Mouse (Mus musculus) telencephalon, adult 2 months (tissue): ENCODE data around the gene Brinp3.
"Not testable (repeated sequence)": the region's sequence is repeated elsewhere in the genome, so short reads cannot be mapped to it uniquely, and the experiment has no call there.

Experiments
- DNase-seq: peaks from one replicate; pipeline ENCODE4 v3.0.0-alpha.2; 2011; ENCODE audit warnings: low read depth, low spot score

Brinp3 gene

DNA sequence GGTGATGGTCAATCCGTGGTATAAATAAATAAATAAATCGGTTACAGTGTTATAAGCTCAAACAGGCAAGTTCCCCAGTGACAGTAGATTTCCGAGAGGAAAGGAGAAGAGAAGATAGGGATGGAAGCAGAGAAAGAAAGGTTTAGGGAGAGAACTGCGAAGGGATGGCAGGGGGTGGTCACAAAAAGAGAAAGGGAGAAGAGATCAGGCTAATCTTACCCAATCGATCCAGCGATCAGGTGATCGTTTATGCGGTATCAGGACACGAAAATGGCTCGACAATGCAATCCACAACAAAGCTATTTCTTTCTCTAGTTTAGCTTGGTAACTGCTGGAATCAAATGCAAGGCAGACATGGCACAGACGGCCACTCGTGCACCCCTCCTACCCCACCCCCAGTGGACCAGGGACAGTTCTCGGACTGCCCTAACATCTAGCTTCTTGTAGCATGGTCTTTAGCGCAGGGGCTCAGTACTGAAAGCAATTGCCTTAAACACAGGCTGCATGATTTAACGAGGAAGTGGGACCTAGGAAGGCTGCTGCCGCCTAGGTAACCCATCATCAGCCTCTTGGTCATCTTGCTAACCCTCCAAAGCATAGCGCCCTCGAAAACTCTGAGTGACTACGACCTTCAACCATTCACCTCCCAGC, at the start of gene Brinp3:
Gene Brinp3, plus strand, starts transcription at position 80 of the 651 bp plus-strand sequence.
- no peak for DNase-seq

DNA sequence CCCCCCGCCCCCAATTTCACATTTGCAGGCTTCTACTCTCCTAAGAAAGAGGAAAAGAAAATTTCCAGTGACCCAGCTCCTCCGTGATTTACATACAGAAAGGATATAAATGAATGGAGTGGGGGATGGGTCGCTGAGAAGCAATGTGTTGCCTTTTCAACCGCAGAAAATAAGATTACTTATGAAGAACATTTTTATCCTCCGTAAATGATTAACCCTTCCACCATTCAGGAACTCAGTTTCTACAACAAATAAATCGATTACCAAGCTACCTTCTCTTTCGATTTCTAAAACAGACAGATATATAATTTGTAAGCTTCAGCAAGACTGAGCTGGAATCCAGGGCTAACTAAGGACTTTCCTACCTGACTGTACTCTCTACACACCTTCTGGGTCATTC, 339 bp upstream of the Brinp3 start:
- DNase-seq = no peak

DNA sequence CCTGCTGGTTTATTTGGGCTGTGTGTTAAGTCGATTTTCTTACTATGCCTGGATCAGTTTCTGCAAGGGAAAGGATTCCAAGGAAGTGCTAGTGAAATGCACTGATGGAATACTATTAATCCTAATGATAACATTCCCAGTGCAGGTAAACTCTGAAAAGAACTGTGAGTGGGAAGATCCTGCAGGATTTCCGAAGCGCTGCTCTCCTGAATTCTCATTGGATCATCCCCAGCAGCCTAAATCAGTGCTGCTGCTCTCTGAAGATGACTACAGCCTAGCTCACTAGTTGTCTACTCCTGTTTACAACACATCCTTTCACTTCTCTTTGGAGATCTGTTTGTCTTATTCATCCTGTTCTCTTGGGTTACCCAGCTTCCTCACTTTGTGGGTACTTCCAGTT, 826 bp downstream of the Brinp3 start:
- DNase-seq = peak; percentile 67

DNA sequence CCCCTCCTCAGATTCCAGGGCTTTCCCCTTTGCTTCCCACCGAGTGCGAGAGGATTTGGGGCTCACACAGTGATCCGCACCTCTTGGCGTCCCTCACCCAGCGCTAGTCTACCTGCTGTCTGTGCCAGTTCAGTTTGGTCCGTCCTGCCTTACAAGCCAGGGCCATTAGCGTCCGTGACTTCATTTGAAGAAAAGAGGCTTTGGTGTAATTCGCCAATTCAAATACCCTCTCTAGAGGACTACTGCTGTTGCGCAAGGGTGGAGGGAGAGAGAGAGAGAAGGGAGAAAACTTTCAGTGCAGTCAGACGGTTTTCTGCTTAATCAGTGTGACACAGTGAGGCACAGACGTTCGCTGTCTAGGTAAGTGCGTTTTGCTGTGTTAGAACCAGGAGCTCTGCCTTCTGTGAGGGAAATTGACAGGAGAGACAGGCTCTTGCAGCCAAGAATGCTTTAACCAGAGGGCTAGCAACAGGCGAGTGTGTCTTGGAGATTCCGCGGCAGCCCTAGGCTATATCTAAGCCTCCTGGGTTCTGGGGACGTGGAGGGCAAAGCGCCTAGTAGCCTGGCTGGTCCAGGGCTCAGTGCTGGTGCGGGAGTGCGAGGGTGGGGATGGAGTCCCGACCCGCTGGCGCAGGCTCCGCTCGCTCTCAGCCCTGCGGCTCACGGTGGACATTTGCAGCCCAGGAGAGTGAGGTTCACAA, 3.0 kb downstream of the Brinp3 start:
- peak; percentile 45 for DNase-seq

DNA sequence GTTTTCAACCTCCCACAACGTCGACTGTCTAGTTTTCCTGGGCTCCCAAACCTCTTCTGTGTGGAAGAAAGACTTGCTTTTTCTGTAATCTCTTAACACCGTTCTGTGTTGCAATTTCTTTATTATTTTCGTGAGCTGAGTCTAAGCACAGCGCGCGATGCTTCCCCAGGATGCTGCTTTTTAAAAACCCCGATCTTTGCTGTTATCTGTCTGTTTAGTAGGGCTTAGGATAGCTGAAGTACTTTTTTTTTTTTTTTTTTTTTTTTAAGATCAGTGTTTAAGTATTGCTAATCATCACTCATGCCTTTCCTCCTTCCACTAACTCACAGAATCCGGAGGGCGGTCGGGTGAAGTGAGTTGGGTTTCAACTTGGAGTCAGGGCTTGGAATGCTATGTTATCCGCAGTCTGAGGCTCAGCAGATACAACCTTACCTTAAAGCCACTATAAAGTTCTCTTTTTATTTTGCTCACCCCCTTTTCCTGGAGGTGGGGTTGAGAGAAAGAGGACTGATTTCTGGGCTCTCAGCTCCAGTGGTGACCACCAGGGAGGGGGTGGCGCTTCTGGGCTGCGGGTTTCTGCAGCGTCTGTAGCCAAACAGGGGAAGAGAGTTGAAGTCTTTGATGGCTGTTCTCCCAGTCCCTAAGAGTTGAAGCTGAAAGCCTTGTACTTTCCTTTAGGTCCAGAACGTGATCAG, 3.7 kb downstream of the Brinp3 start:
- no peak for DNase-seq

DNA sequence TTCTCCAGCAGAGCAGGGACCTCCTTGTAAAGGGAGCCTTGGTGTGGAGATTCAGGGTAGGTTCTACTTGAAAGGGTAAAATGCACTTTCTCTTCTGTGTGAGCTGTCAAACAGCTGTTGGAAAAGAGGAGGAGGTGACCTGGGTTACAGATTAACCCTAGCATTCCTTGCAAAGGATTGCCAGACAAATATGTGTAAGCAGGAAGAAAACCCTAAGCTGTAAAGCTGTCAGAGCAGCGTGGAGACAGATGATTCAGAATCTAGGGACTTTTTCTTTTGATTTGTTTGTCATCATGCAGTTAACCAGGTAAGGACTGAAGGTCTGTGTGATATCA, 4.2 kb downstream of the Brinp3 start:
- no peak for DNase-seq

DNA sequence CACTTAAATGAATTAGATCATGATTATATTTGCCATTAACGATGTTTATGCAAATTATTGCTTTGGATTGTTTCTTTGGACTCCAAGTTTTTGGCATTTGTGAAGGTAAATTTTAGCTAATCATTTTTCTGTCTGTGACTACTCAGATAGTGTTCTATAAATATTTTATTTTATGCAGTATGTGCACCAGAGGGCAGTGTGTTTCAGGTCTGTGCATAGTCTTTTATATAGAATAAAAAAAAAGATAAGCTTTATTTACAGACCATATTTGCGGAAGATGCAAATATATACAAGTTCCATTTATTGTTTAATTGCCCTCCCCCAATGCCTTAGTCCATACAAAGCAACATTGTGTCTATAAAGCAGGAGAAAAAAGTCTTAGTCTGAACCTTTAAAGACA, 20.8 kb downstream of the Brinp3 start:
- no peak for DNase-seq

DNA sequence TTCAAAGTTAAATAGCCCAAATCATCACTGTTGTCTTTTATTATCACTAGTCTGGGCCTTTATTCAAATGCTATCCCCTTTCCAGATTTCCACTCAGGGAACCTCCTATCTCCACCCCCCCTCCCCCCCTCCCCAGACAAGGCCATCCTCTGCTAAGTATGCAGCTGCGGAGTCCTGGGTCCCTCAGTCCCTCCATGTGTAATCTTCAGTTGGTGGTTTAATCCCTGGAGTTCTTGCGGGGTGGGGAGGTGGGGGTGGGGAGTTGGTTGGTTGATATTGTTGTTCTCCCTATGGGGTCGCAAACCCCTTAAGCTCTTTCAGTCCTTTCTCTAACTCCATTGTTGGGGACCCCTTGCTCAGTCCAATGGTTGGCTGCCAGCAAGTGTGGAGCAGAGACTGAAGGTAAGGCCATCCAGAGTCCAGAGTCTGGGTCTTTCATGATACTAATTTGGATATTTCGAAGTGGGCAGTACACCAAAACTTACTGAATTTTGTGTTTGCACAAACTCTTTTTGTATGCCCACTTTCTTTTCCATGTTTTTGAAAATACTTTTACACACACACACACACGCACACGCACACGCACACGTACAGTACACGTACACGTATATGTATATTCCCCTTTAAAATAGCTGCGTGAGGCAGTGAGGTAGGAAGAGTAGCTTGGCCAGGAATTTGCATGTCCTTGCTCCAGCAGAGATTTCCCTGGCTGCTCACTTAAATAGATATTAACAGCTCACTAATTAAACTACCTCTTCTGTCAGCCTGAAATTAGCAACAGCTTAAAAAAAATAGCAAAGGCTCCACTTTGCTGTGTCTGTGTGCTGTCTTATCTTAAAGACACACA, 29.4 kb downstream of the Brinp3 start:
- no peak for DNase-seq

DNA sequence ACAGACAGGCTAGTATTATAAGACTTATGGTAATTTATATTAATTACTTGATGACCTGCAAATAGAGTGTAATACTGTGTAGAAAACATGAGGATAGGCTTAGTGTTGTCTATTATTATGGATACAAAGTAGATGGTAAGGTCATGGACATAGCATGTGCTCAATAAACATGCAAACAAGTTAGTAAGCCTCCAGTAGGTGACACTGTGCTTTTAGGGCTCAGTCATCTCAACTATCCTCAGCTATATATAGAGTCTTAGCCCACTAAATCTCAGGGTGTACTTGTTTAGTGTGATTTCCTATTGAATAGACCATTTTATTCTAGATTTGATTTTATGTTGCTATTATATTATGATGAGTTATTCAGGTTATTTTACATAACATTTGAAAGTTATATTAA, 34.0 kb downstream of the Brinp3 start:
- DNase-seq = no peak

DNA sequence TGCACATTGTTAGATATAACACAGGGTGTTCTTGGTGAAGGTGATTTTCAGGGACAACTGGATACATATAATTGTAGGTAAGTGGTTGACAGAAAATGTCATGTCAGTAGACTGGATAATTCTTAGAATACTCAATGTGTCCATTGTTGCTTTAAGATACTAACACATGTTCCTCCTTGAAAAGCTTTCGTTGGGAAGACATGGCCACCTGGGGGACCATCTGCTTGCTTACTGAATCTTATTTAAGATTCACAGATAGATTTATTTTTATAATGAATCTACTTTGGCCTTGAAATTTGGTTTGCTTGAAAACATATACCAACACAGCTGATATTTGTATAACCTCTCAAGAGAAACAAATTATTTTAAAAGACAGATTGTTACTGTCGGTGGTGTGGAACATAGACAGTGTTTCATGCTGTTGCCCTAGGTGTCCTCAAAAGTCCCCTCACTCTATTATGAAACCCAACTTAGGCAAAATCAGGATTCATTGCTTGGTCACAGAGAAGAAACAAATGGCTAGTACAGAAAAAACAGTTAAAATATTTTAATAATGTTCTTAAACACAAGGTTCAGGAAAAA, 52.4 kb downstream of the Brinp3 start:
- DNase-seq = peak; percentile 53

DNA sequence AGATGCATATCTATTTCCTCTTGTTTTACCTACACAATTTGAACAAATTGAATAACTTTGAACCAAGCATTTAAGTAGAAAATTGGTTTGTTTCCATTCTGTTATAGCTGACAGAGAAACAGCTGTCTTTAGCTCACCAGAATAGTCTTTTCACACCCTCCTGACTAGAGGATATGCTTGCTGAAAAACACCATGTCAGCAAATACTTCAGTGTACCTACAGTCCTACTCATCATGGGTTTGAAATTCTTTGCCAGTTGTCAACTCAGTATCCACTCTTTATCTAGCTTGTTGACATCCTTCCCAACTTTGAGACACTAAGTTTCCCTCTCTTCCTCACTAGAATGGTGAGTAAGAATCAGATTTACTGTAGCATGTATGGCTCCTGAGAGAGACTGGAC, 62.4 kb downstream of the Brinp3 start:
- no peak for DNase-seq

DNA sequence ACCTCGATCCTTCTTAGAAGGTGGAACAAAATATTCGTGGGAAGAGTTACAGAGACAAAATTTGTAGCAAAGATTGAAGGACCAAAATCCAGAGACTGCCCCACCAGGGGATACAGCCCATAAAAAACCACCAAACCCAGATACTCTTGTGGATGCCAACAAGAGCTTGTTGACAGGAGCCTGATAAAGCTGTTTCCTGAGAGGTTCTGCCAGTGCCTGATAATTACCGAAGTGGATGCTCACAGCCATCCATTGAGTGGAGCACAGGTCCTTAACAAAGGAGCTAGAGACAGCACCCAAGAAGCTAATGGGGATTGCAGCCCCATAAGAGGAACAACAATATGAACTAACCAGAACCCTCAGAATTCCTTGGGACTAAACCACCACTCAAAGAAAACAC, 67.6 kb downstream of the Brinp3 start:
- no peak for DNase-seq

DNA sequence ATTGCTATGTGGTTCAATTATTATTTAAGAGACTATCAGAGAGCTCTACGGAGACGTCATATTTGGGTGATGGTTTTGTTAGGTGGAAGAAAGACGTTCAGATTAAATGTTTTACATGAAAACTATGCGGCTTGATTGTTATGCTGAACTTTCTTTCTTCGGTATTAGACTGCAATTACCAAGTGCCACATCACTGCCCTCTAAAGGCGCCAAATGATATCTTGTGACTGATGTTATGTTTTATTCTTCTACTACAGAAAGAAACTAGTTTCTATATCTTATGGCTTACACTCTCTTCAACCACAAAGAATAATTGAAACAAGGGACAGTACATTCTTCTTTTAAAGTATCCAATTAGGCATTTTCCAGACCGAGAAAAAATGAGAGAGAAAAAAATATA, 89.6 kb downstream of the Brinp3 start:
- no peak for DNase-seq

DNA sequence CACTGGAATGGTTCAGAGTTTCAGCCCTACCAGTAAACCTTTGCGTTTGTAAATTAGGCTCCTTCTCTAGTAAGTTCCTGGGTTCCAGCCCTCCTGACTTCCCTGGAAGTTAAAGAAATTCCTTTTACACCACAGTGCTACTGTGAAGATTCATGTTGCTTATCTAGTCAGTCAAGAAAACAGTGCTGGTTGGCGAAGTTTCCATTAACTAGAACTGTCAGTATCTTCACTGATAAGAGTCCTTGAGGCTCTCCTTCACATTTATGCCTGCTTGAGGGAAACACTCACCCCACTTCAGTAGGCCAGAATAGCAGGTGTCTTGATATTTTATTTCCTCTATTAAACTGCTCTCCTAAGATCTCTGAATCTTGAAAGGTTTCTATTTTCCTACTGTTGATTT, 138.3 kb downstream of the Brinp3 start:
- no peak for DNase-seq

DNA sequence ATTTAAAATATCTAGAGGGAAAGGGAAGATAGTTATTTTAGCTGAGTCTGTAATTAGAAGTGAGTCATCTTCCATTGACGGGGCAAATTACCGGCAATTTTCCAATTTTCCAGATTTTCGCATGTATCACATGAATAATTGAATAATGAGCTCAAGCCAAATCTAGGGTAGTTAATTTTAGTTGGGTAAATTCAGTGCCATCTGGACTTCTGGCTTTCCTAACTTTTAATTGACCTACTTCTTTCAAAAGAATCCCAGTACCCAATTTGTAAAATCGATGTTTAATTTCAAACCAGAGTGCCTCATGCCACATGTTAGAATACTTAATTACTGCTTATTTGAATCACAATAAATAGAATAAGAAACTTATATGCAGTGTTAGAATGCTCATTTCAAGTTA, 162.7 kb downstream of the Brinp3 start:
- DNase-seq = peak; percentile 21

DNA sequence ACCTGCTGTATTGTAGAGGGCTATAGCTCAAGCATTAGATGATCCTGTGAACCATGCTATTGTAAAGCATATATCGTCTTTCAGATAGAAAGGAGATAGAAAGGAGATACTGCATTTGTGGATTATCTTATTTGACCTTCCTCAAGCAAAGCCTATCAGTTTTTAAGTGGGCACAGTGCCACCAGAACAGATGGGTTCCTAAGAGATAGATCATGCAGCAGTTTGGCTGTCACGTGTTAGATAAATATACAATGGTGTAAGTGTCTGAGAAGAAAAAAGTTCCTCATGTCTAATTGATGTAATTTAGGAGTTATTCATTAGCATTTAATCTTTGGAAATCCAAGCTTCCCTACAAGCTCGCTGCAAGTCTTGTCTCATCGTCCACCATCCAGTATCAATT, 206.2 kb downstream of the Brinp3 start:
- DNase-seq = no peak

DNA sequence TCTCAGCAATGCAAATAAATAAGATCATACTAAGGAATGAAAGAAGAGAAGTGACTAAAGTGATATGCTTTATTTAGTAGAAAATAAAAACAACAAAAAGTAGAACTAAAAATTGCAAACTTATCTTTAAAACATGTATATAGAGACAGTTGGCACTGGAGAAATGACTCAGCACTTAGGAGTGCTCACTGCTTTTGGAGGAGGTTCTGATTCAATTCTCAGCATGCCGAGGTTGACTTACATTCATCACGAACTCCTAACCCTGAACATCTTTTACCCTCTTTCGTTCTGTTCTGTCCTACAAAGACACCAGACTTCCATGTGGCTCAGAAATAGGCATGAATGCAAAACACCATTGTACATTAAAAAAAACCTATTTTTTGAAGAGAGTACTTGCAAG, 225.0 kb downstream of the Brinp3 start:
- DNase-seq = peak; percentile 26

DNA sequence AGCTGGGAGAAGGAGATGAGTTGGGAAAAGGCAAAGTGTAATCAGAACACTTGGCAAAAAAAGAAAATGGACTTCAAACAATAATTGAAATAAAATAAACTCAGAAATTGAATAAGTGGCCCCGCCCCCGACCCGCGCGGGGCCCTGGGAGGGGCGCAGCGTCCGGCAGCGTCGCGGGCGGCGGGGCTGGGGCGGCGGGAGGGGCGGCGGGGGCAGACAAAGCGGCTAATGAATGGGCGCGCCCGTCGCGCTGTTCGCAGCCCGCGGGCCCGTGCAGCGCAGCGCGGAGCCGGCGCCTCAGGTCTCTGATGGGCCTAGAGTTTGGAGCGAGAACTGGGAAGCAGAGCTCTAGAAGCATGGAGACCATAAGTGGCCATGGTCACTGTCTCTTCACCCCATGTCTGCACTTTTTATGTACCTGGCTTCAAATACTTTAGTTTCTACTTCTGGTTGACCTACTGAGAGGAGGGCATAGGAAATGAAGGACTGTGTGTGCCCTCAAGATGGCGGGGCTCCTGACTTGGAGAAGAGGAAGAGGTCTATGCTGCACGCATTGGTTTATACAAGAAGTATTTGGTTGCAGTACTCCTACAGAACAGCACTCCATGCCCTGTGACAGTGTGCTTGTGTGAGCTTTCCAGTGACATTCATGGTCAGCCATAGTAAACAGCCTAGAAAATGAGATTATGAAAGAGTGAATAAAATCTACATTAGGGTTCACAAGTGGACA, 230.4 kb downstream of the Brinp3 start:
- not testable (repeated sequence) for DNase-seq

DNA sequence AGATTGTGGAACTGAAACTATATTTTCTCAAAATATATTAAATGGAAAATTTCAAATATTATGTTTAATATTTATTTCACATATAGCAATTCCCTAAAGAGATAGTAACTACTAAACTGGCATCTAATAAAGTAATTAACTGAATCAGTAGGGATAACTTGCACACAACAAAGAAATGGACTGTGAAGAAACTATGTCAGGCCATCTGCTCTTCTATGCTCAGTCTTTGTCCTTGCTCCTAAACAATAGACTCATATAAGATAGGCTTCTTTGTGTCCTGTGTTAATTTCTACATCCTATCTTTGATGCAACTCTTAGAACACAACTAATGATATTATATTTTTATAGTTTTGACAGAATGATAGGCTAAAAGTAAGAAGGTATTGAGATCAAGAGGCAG, 256.5 kb downstream of the Brinp3 start:
- no peak for DNase-seq

DNA sequence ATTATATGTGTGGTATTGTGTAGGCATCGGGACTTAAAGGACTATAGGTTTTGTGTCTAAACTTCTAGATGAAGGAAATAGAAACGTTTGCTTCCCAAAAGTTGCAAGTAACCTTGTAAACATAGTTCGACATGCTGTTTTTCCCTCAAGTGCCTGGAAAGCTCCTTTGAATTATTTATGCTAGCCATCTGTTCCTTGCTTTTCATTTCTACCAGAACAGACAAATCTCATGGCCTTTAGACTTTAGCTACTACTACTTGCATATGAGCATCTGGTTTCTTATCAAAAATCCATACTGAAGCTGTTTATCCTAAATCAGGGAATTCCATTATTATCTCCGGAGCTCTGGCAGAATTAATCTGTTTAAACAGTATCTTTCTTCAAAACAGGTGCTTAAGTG, 288.7 kb downstream of the Brinp3 start:
- DNase-seq = no peak

DNA sequence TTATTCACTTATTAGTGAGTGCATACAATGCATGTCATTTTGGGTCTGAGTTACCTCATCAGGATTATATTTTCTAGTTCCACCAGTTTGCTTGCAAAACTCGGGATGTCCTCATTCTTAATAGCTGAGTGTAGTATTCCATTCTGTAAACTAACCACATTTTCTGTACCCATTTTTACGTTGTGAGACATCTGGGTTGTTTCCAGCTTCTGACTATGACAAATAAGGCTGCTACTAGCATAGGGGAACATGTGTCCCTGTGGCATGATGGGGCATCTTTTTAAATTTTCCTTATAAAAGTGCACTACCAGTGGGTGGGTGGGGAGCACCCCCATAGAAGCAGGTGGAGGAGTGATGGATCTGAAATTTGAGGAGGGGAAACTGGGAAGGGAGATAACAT, 292.7 kb downstream of the Brinp3 start:
- DNase-seq = no peak
